Mouse (Mus musculus) left cerebral cortex, adult 8-10 months (tissue): ENCODE measurements around the gene Cryga. TPM values are rescaled to one million over a fixed set of nuclear protein-coding genes. Genes with fewer than 3 reads are reported as not detected.

Experiments used
- DNase-seq, 2 experiments: peaks; one replicate each; pipeline ENCODE4 v3.0.0; 2022; ENCODE audit warnings: low spot score in 2 of 2
- total RNA-seq, 4 experiments: library from RNA; stranded (reverse); gene quantifications; 2 replicates each; pipeline ENCODE4 v1.2.4; 2022

Cryga gene
- 1 to 10 TPM in 1 of 4 experiments, not detected in 3; 1.6 TPM for total RNA-seq

GRCm38 (mm10) chr1:65103273-65103672, at the start of gene Cryga:
Gene Cryga (minus strand): TSS chr1:65103373.
- DNase-seq = no peak

GRCm38 (mm10) chr1:65147971-65148370, 44.8 kb upstream of the Cryga start:
- no peak for DNase-seq

- DNase-seq = no peak
Observed at GRCm38 (mm10) chr1:65147326-65147725, 44.2 kb upstream of the Cryga start.

GRCm38 (mm10) chr1:65146601-65147000, 43.4 kb upstream of the Cryga start:
- no peak for DNase-seq

GRCm38 (mm10) chr1:65144783-65145182, 41.6 kb upstream of the Cryga start:
- DNase-seq = no peak

GRCm38 (mm10) chr1:65137560-65137959, 34.4 kb upstream of the Cryga start:
- DNase-seq = no peak

GRCm38 (mm10) chr1:65132833-65133232, 29.7 kb upstream of the Cryga start:
- no peak for DNase-seq

- DNase-seq = no peak
Observed at GRCm38 (mm10) chr1:65131671-65132070, 28.5 kb upstream of the Cryga start.

- no peak for DNase-seq
Observed at GRCm38 (mm10) chr1:65130226-65130625, 27.1 kb upstream of the Cryga start.

GRCm38 (mm10) chr1:65129634-65130180, 26.5 kb upstream of the Cryga start:
- DNase-seq = no peak

- DNase-seq = no peak
Observed at GRCm38 (mm10) chr1:65122574-65123372, 19.6 kb upstream of the Cryga start, which contains the start of gene D630023F18Rik. Gene D630023F18Rik (minus strand): TSS chr1:65123214.

- DNase-seq = no peak
Observed at GRCm38 (mm10) chr1:65119438-65119837, 16.3 kb upstream of the Cryga start, which contains the start of gene Gm28845. Gene Gm28845 (minus strand): TSS chr1:65119558.

- DNase-seq = no peak
Observed at GRCm38 (mm10) chr1:65118150-65118913, 15.2 kb upstream of the Cryga start.

- no peak for DNase-seq
Observed at GRCm38 (mm10) chr1:65113536-65114172, 10.5 kb upstream of the Cryga start.

- DNase-seq = no peak
Observed at GRCm38 (mm10) chr1:65112807-65113196, 9.6 kb upstream of the Cryga start.

GRCm38 (mm10) chr1:65112031-65112806, 9.0 kb upstream of the Cryga start:
- DNase-seq = peak in 1 of 2 experiments; percentile 28

- DNase-seq = no peak
Observed at GRCm38 (mm10) chr1:65109756-65110435, 6.7 kb upstream of the Cryga start.

- DNase-seq = no peak
Observed at GRCm38 (mm10) chr1:65109196-65109595, 6.0 kb upstream of the Cryga start.

- no peak for DNase-seq
Observed at GRCm38 (mm10) chr1:65107654-65108279, 4.6 kb upstream of the Cryga start.

- no peak for DNase-seq
Observed at GRCm38 (mm10) chr1:65096953-65097352, 6.2 kb downstream of the Cryga start.
